Mouse (Mus musculus) embryonic facial prominence, embryonic 11.5 days (tissue): ENCODE data around the gene Swi5. TPM values are rescaled to one million over a fixed set of nuclear protein-coding genes. Genes with fewer than 3 reads are reported as not detected.

Source experiments
- ATAC-seq: fragments of 200-750 bp; cut with Nextera tagmentation; replicated peaks from 2 replicates; pipeline ENCODE4 v1.8.0; 2017; ENCODE audit warnings: low read depth; ENCODE audit not compliant: insufficient number of reproducible peaks, low FRiP score, low TSS enrichment
- DNase-seq: peaks from one replicate; pipeline ENCODE4 v3.0.0-alpha.2; 2015; ENCODE audit warnings: low spot score
- H3K27ac ChIP-seq: fragments of 300-500 bp; sonication (generic); replicated peaks from 2 replicates; pipeline ENCODE4 v1.5.1; 2014; ENCODE audit warnings: mild to moderate bottlenecking, low read depth, low read length, control low read depth
- H3K27me3 ChIP-seq: fragments of 300-500 bp; sonication (generic); 2 replicates; pipeline ENCODE4 v1.6.1; 2014; ENCODE audit warnings: mild to moderate bottlenecking, low read length, moderate library complexity, mixed read lengths; ENCODE audit not compliant: control insufficient read depth, insufficient read depth
- H3K36me3 ChIP-seq: fragments of 300-500 bp; sonication (generic); replicated peaks from 2 replicates; pipeline ENCODE4 v1.6.1; 2014; ENCODE audit warnings: low read depth, mild to moderate bottlenecking, low read length, moderate library complexity, mixed read lengths; ENCODE audit not compliant: control insufficient read depth, insufficient read depth
- H3K4me1 ChIP-seq: fragments of 300-500 bp; sonication (generic); 2 replicates; pipeline ENCODE4 v1.6.1; 2014; ENCODE audit warnings: low read length, mixed read lengths; ENCODE audit not compliant: control insufficient read depth, insufficient read depth
- H3K4me2 ChIP-seq: fragments of 300-500 bp; sonication (generic); 2 replicates; pipeline ENCODE4 v1.6.1; 2014; ENCODE audit warnings: low read depth, mild to moderate bottlenecking, control low read depth, low read length, moderate library complexity
- H3K4me3 ChIP-seq: fragments of 300-500 bp; sonication (generic); 2 replicates; pipeline ENCODE4 v1.5.1; 2014; ENCODE audit warnings: low read depth, low read length, control low read depth
- H3K9ac ChIP-seq: fragments of 300-500 bp; sonication (generic); replicated peaks from 2 replicates; pipeline ENCODE4 v1.6.1; 2014; ENCODE audit warnings: mild to moderate bottlenecking, control low read depth, low read length
- H3K9me3 ChIP-seq: fragments of 300-500 bp; sonication (generic); replicated peaks from 2 replicates; pipeline ENCODE4 v1.6.1; 2016; ENCODE audit warnings: mild to moderate bottlenecking, low read length, inconsistent platforms, mixed read lengths; ENCODE audit not compliant: control insufficient read depth
- WGBS: fragments of 180-500 bp; shearing (Covaris S2); extraction: QIAGEN DNeasy Blood & Tissue Kit; methylation state at CpG from one replicate; pipeline ENCODE4 v1.1.7; 2014; 5-methylcytosine and 5-hydroxymethylcytosine counted together
- polyA plus RNA-seq: library from polyadenylated mRNA; unstranded; fragments of >200 nt; fragmentation: Nextera tagmentation; extraction: Ambion mirVana; gene quantifications from 2 replicates; pipeline ENCODE4 v1.2.1, GENCODE M21; 2014

Gene Swi5
- polyA plus RNA-seq, 1 experiment from 2014 or later, result 406 TPM

GRCm38 (mm10) chr2:32275823-32276222 lies 12.1 kb downstream of the Swi5 start:
- no peak overlapping the region for H3K27ac ChIP-seq
- no peaks in the 10 kb centered on the region for H3K4me1 ChIP-seq
- H3K9ac ChIP-seq, result no peak overlapping the region
- H3K9me3 ChIP-seq, result no peaks in the 10 kb centered on the region
- DNase-seq (no peak), ATAC-seq (no peak)
- no peak overlapping the region for H3K4me2 ChIP-seq
- no peaks in the 10 kb centered on the region; the same call in none of the 2 replicates for H3K36me3 ChIP-seq
- 77% methylated on average over 3 of the region's 3 CpGs for WGBS
- H3K4me3 ChIP-seq, result no peak overlapping the region
- H3K27me3 ChIP-seq, result no peaks in the 10 kb centered on the region

- no peaks in the 10 kb centered on the region; the same call in 1 of the 2 replicates for H3K36me3 ChIP-seq
- peaks cover 4% of the 10 kb centered on the region; the same call in 1 of the 2 replicates for H3K4me1 ChIP-seq
- H3K9me3 ChIP-seq, result no peaks in the 10 kb centered on the region
- no peak overlapping the region for H3K27ac ChIP-seq
- no peaks in the 10 kb centered on the region for H3K27me3 ChIP-seq
- no peak for ATAC-seq
- H3K4me3 ChIP-seq, result no peak overlapping the region
- peak; percentile 56 for DNase-seq
- 34% methylated on average over 4 of the region's 4 CpGs for WGBS
- H3K4me2 ChIP-seq, result no peak overlapping the region
- H3K9ac ChIP-seq, result no peak overlapping the region
Observed at GRCm38 (mm10) chr2:32260635-32261034, 27.2 kb downstream of the Swi5 start.

GRCm38 (mm10) chr2:32259657-32260417 lies 28.0 kb downstream of the Swi5 start, which contains the start of gene Uck1:
Gene Uck1, minus strand, starts transcription at chr2:32260159.
- H3K9me3 ChIP-seq, result no peaks in the 10 kb centered on the region
- H3K9ac ChIP-seq, result peak within 1 kb of the TSS; percentile 79
- peak within 1 kb of the TSS; percentile 57 for H3K4me2 ChIP-seq
- peak within 1 kb of the TSS; percentile 74 for H3K4me3 ChIP-seq
- H3K27ac ChIP-seq, result 0 out of 2 replicates have a peak within 1 kb of the TSS, but pooled peaks have one; percentile 6
- H3K36me3 ChIP-seq, result no peaks in the 10 kb centered on the region; the same call in 1 of the 2 replicates
- ATAC-seq, result peak; percentile 82
- H3K27me3 ChIP-seq, result no peaks in the 10 kb centered on the region
- peaks cover 4% of the 10 kb centered on the region; the same call in 1 of the 2 replicates for H3K4me1 ChIP-seq
- 2% methylated on average over 48 of the region's 59 CpGs for WGBS
- DNase-seq, result peak; percentile 92

DNA sequence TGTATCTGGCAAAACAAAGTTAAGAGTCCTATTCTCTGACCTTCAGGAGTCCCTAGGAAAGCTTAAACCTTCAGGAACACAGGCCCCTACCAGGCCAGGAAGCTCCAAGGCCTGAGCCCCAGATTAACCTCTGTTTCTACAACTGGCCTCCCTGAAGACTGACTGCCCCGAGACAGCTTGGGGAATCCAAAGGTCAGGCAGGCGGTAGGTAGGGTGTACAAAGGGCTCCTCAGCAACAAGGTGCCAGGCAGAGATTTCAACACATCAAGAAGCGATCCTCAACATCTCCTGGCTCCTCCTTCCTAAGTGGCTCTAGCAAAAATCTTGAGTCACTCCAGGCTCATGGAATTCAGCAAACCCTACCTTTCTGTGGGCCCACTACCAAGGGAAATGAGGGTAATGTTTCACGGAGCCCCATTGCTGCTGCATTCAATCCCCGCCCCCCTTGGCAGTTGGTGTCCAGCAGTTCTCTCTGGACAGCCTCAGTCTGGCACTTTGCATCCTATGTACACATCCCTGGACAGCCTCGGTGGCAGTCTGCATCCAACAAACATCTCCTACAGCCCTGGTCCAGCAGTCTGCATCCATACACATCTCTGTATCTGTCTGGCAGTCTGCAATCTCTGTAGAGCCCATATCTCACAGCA lies 28.9 kb downstream of the Swi5 start:
- 59% methylated on average over 6 of the region's 6 CpGs for WGBS
- ATAC-seq (0 out of 2 replicates have a peak, but pooled peaks have one; percentile 10), DNase-seq (no peak)
- peak overlapping the region; percentile 57 for H3K4me2 ChIP-seq
- peaks cover 4% of the 10 kb centered on the region; the same call in 1 of the 2 replicates for H3K4me1 ChIP-seq
- H3K9ac ChIP-seq, result peak overlapping the region; percentile 79
- peak overlapping the region; percentile 74 for H3K4me3 ChIP-seq
- no peaks in the 10 kb centered on the region; the same call in 1 of the 2 replicates for H3K36me3 ChIP-seq
- H3K9me3 ChIP-seq, result no peaks in the 10 kb centered on the region
- no peak overlapping the region for H3K27ac ChIP-seq
- H3K27me3 ChIP-seq, result no peaks in the 10 kb centered on the region

DNA sequence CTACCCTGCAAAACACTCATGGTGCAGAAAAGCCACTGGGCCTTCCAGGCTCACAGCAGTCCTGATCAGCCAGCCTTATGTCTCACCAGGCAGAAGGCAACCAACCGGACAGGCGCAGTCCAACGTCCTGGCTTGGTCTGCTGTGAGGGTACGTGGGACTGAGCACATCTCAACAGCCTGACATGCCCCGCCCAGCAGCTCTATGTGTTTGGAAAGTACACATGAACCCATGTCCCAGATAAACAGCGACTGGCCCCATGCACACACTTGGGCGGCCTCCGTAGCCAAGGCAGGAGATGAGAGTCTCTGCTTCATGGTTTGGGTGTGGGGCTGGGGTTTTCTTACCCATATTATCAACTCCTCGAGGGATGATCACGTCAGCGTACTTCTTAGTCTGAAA lies 31.6 kb downstream of the Swi5 start:
- H3K9me3 ChIP-seq, result no peaks in the 10 kb centered on the region
- H3K27me3 ChIP-seq, result no peaks in the 10 kb centered on the region
- peaks cover 4% of the 10 kb centered on the region; the same call in 1 of the 2 replicates for H3K4me1 ChIP-seq
- no peak overlapping the region for H3K9ac ChIP-seq
- WGBS, result 92% methylated on average over 11 of the region's 11 CpGs
- DNase-seq, result no peak
- no peak overlapping the region for H3K4me2 ChIP-seq
- no peak overlapping the region for H3K27ac ChIP-seq
- H3K36me3 ChIP-seq, result no peaks in the 10 kb centered on the region; the same call in none of the 2 replicates
- no peak for ATAC-seq
- H3K4me3 ChIP-seq, result no peak overlapping the region

GRCm38 (mm10) chr2:32254563-32254962 lies 33.3 kb downstream of the Swi5 start:
- H3K4me3 ChIP-seq, result no peak overlapping the region
- peaks cover 4% of the 10 kb centered on the region; the same call in 1 of the 2 replicates for H3K4me1 ChIP-seq
- H3K4me2 ChIP-seq, result no peak overlapping the region; the same call in 1 of the 2 replicates
- no peak overlapping the region for H3K27ac ChIP-seq
- H3K9ac ChIP-seq, result no peak overlapping the region
- H3K27me3 ChIP-seq, result no peaks in the 10 kb centered on the region
- 92% methylated on average over 5 of the region's 5 CpGs for WGBS
- ATAC-seq, result no peak
- H3K36me3 ChIP-seq, result no peaks in the 10 kb centered on the region; the same call in none of the 2 replicates
- no peak for DNase-seq
- no peaks in the 10 kb centered on the region for H3K9me3 ChIP-seq

GRCm38 (mm10) chr2:32253352-32253751 lies 34.5 kb downstream of the Swi5 start:
- H3K9me3 ChIP-seq, result no peaks in the 10 kb centered on the region
- no peak for DNase-seq
- WGBS, result 85% methylated on average over 1 of the region's 1 CpGs
- H3K4me1 ChIP-seq, result no peaks in the 10 kb centered on the region
- no peak overlapping the region for H3K27ac ChIP-seq
- no peak overlapping the region for H3K4me2 ChIP-seq
- no peaks in the 10 kb centered on the region for H3K27me3 ChIP-seq
- ATAC-seq, result no peak
- H3K36me3 ChIP-seq, result no peaks in the 10 kb centered on the region; the same call in none of the 2 replicates
- no peak overlapping the region for H3K9ac ChIP-seq
- H3K4me3 ChIP-seq, result no peak overlapping the region

DNA sequence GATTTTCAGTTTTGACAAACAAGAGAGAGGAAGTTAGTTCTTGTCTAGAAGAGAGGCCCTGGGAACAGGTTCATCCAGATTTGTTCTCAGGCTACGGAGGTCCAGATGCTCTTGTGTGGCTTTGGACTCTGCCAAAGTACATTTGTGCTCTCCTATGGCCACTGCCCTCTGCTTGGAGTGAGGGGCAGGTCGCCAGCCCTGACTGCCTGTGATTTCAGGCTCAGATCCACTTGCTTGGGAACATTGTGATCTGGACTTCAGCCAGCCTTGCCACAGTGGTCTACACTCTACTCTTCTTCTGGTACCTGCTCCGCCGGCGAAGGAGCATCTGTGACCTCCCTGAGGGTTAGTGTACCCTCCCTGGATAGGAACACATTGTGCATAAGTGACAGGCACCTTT lies 35.2 kb downstream of the Swi5 start:
- Histone ChIP-seq H3K9me3 (no peaks in the 10 kb centered on the region), H3K4me2 (no peak overlapping the region), H3K27ac (no peak overlapping the region), H3K4me3 (no peak overlapping the region), H3K9ac (no peak overlapping the region), H3K4me1 (no peaks in the 10 kb centered on the region), H3K36me3 (no peaks in the 10 kb centered on the region; the same call in none of the 2 replicates), H3K27me3 (no peaks in the 10 kb centered on the region)
- 91% methylated on average over 5 of the region's 5 CpGs for WGBS
- no peak for ATAC-seq
- DNase-seq, result no peak
